Mouse (Mus musculus) layer of hippocampus, adult 2 months (tissue): ENCODE measurements around the gene Gpr152. TPM values are rescaled to one million over a fixed set of nuclear protein-coding genes. Genes with fewer than 3 reads are reported as not detected.
A peak's percentile ranks its signal among the peaks of the same experiment; 100 is the strongest.
"Not testable (repeated sequence)": the region's sequence is repeated elsewhere in the genome, so short reads cannot be mapped to it uniquely, and the experiment has no call there.

Experiments
- DNase-seq, 2 experiments: peaks; one replicate each; pipeline ENCODE4 v3.0.0; 2022; ENCODE audit warnings: low spot score in 2 of 2
- H3K27ac ChIP-seq: fragments of 200-600 bp; 2 replicates; pipeline ENCODE4 v1.8.1; 2022
- H3K4me3 ChIP-seq: fragments of 200-600 bp; 2 replicates; pipeline ENCODE4 v1.8.1; 2022; ENCODE audit warnings: mild to moderate bottlenecking
- CTCF ChIP-seq: fragments of 200-600 bp; conservative IDR thresholded peaks from 2 replicates; pipeline ENCODE4 v1.8.1; 2022; ENCODE audit warnings: antibody characterized with exemption, mild to moderate bottlenecking, moderate library complexity
- total RNA-seq, 2 experiments: library from RNA; stranded (reverse); gene quantifications; 2 replicates each; pipeline ENCODE4 v1.2.3; 2021

Gpr152 gene
- total RNA-seq, 2 experiments from 2014 or later, result 0.07 to 0.08 TPM

GRCm38 (mm10) chr19:4115144-4115543, 24.4 kb upstream of the Gpr152 start:
- no peak overlapping the region for H3K27ac ChIP-seq
- no peak for DNase-seq
- no peak for TF ChIP-seq CTCF
- no peak overlapping the region for H3K4me3 ChIP-seq

- TF ChIP-seq CTCF, result no peak
- no peak overlapping the region for H3K27ac ChIP-seq
Observed at GRCm38 (mm10) chr19:4115816-4116215, 23.8 kb upstream of the Gpr152 start.

GRCm38 (mm10) chr19:4117006-4117405, 22.6 kb upstream of the Gpr152 start:
- H3K27ac ChIP-seq, result no peak overlapping the region
- no peak overlapping the region for H3K4me3 ChIP-seq
- TF ChIP-seq CTCF, result no peak
- no peak for DNase-seq

More at GRCm38 (mm10) chr19:4115816-4116215, 23.8 kb upstream of the Gpr152 start:
- H3K4me3 ChIP-seq, result no peak overlapping the region
- DNase-seq, result no peak

GRCm38 (mm10) chr19:4118350-4118749, 21.2 kb upstream of the Gpr152 start:
- TF ChIP-seq CTCF, result no peak
- Histone ChIP-seq H3K27ac (peak overlapping the region; percentile 61; the same call in 1 of the 2 replicates), H3K4me3 (no peak overlapping the region)
- no peak for DNase-seq

GRCm38 (mm10) chr19:4119716-4120487, 19.7 kb upstream of the Gpr152 start:
- H3K4me3 ChIP-seq, result no peak overlapping the region; the same call in 1 of the 2 replicates
- no peak for DNase-seq
- no peak overlapping the region; the same call in 1 of the 2 replicates for H3K27ac ChIP-seq
- TF ChIP-seq CTCF, result no peak

- TF ChIP-seq CTCF, result no peak
- Histone ChIP-seq H3K27ac (peak overlapping the region; percentile 97; the same call in 1 of the 2 replicates), H3K4me3 (peak overlapping the region; percentile 60)
- no peak for DNase-seq
Observed at GRCm38 (mm10) chr19:4120496-4120895, 19.1 kb upstream of the Gpr152 start.

GRCm38 (mm10) chr19:4121097-4121805, 18.3 kb upstream of the Gpr152 start:
- no peak for TF ChIP-seq CTCF
- H3K4me3 ChIP-seq, result peak overlapping the region; percentile 60
- DNase-seq, result peak; percentile 97 to 98
- peak overlapping the region; percentile 97; the same call in 1 of the 2 replicates for H3K27ac ChIP-seq

- H3K27ac ChIP-seq, result peak overlapping the region; percentile 97; the same call in 1 of the 2 replicates
- not testable (repeated sequence) for H3K4me3 ChIP-seq, DNase-seq
Observed at GRCm38 (mm10) chr19:4121896-4122295, 17.7 kb upstream of the Gpr152 start.

GRCm38 (mm10) chr19:4122411-4123370, 16.9 kb upstream of the Gpr152 start:
- TF ChIP-seq CTCF, result 0 out of 2 replicates have a peak, but pooled peaks have one; percentile 18
- no peak overlapping the region for H3K4me3 ChIP-seq
- H3K27ac ChIP-seq, result 0 out of 2 replicates have a peak overlapping the region, but pooled peaks have one; percentile 18
- DNase-seq, result no peak

- DNase-seq, result no peak
- H3K4me3 ChIP-seq, result no peak overlapping the region
- H3K27ac ChIP-seq, result peak overlapping the region; percentile 77
- TF ChIP-seq CTCF, result no peak
Observed at GRCm38 (mm10) chr19:4124432-4124831, 15.2 kb upstream of the Gpr152 start.

GRCm38 (mm10) chr19:4125268-4125667, 14.3 kb upstream of the Gpr152 start:
- Histone ChIP-seq H3K4me3 (peak overlapping the region; percentile 34), H3K27ac (peak overlapping the region; percentile 77)
- DNase-seq, result not testable (repeated sequence)
